Mouse (Mus musculus): Measurements from ENCODE around the gene Npas1.

The Npas1 gene

DNA sequence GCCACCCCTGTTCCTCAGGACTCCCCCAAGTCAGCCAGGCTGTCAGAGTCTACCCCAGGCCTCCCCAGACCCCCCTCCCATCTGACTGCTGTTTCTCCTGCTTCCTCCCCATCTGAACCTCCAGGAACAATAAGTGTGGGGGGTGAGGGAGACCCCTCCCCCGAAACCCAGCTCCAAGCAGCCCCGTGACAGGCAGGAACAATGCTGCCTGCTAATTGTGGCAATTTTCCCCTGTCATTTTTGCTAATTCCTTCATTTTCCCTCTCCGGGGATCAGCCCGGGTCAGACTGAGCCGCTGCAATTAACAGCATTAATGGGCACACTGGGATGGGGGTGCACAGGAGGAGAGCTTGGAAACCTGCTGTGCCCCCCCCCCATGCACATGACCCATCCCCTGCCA, 9.4 kb downstream of the Npas1 start:
- no peak for DNase-seq

DNA sequence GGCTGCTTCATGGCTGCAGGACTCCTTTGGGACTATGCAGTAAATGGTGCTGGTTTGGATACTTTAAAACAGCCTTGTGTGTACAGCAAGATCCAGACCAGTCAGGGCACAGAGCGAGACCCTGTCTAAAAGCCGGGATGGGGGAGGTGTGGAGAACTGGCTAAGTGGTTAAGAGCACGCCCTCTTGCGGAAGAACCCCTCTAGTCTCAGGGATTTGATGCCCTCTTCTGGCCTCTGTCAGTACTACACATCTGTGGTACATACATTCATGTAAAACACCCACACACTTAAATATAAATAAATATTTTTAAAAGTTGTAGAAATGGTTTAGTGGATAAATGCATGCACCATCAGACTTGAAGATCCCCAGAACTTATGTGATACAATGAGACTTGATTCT, 11.0 kb downstream of the Npas1 start:
- DNase-seq = no peak

DNA sequence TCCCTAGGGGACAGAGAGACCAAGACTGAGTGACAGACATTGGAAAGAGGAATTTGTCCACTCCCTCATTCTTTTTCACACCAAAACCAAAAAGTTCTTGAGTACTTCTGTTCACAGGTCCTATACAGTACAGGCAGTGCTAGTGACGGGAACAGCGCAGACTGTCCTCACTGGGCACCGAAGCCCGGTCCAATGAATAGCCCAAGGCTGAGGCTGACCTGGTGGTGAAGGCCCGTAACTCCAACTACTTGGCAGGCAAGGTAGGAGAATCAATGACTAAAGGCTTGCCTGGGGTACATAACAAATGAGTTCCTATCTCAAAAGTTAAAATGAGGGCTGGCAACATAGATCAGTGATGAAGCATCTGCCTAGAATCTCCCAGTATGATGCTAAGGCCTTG, 12.0 kb downstream of the Npas1 start:
- DNase-seq = no peak

DNA sequence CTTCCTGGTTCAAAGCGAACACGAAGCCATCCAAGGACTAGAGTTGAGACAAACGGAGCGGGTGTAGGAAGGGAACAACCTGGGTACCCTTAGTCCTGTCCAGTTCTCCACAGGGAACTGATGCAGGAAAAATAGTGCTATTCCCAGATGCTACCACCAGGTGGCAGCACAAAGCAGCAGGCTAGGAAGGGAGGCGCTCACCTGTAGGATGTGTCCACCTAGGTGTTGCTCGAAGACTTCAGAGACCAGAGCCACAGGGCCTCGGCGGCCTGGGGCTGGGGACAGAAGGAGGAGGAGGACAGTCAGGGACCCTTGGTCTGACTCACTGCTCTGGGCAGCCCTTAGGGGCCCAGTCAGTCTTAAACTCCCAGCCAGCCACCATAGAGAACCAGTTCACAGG, 12.4 kb downstream of the Npas1 start:
- DNase-seq = peak; percentile 62 to 75

DNA sequence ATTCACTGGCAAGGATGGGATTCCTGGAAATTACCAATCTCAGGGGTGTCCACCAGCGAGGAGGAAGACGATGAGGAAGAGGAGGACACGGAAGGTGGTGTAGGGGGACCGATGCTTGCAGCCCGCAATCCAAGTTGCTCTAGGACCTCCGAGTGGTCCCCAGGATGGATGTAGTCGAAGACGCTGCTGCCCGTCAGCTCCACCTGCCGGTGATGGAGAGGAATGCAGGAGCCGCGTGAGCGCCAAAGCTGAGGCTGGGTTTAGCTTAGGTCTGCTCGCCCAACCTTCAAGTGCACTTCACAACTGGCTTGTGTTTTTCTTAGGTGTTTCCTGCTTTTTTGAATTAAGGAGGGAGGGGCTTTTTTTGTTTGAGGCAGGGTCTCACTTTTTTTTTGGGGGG, 14.3 kb downstream of the Npas1 start:
- DNase-seq = peak; percentile 75 to 77

DNA sequence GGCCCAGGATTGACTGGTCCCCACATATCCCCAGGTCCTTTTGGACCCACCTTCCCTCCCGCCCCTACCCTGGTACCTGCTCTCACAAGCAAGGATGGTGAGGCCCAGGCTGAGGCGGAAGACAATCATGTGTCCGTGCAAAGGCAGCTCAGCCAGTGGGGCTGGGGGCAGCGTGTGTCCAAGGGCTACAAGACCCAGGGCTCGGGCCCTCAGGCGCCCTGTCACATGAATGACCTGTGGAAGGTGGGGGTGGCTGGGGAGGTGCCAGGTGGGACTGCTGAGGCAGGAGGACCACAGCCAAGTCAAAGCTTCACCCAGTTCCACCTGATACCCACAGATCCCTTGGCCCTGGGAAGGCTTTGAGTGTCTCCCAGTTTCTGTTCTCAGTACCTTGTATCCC, 15.8 kb downstream of the Npas1 start:
- DNase-seq = no peak

DNA sequence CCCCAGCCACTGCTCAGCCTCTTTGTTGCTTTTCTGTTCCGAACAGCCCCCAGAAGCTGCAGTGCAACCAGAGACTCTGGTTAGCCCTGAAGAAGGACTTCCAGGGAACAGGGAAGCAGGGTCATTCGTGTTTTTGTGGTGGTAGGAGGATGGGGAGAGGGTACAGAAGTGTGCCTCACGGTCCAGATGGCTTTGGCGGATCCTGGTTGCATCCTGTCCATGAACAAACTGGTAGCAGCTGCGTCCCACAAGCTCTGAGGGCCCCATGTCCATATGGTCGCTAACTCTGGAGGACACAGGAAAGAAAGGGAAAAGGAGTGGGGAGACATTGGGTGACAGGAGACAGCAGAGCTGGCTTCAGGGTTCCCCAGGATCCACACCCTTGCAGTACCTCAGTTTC, 16.4 kb downstream of the Npas1 start:
- DNase-seq = no peak

DNA sequence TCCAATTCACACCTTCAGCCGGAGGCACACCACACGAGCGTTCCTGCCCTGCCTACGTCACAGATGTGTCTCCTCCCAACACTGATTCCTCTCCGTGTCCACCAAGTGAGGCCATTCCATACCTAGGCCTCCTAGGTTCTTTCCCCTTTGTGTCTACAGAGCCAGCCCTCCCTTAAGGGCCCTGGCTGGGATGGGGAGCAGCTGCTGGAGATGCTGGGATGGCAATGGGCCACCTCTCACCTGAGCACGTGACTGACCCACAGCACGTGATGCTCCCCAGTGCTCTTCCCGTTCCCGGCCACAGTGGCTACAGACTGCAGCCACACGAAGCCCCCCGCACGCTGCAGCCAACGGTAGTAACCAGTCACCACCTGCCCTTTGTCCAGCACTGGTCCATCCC, 17.0 kb downstream of the Npas1 start:
- DNase-seq = no peak

DNA sequence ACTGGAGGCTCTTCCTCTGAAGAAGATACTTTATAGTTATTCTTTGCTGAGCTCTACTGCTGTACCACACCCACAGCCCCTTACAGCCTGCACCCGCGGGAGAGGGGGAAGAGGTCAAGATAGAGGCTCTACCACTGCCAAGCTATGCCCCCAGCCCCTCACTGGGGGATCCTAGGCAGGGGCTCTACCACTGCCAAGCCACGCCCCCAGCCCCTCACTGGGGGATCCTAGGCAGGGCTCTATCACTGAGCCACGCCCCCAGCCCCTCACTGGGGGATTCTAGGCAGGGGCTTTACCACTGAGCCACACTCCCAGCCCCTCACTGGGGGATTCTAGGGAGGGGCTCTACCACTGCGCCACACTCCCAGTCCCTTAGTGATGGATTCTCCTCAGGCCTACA, 21.2 kb downstream of the Npas1 start:
- DNase-seq = no peak

DNA sequence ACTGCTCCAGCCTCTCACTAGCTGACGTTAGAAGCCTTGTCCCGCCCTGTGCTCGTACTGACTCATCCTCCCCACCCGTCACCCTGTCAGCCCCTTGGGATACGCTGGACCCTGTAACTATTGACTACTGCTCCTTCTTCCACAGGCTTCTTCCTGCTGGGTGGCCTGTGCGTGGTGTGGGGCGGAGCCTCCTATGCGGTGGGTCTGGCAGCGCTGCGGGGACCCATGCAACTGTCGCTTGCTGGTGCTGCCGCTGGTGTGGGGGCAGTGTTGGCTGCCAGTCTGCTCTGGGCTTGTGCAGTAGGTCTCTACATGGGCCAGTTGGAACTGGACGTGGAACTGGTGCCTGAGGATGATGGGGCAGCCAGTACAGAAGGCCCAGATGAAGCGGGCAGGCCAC, 22.5 kb downstream of the Npas1 start:
- DNase-seq = no peak

DNA sequence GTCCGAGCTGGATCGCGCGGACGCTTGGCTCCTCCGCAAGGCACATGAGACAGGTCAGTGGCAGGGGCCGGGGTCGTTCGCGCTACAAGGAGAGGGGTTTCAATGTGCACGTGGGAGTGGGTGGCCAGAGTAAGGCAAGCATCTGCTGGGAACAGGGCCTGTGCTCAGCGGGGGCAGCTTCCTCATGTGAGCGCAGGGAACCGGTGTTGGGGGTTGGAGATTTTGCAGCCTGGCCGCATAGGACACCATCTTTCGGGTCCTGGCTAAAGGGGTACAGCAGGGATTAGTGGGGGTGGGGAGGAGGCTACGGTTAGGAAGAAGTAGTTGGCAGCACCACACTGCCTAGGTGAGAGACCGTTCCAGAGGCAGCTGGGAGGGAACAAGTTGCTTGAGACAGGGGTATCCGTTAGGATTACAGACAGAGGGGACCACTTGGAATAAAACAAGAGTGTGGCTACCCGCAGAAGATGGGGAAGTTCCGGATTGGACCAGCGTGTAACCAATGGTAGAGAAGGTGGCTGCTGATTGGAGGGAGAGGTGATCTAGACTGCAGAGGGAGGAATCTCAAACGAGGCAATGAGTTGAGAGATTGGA, 24.3 kb downstream of the Npas1 start:
- DNase-seq = peak; percentile 49 to 52

DNA sequence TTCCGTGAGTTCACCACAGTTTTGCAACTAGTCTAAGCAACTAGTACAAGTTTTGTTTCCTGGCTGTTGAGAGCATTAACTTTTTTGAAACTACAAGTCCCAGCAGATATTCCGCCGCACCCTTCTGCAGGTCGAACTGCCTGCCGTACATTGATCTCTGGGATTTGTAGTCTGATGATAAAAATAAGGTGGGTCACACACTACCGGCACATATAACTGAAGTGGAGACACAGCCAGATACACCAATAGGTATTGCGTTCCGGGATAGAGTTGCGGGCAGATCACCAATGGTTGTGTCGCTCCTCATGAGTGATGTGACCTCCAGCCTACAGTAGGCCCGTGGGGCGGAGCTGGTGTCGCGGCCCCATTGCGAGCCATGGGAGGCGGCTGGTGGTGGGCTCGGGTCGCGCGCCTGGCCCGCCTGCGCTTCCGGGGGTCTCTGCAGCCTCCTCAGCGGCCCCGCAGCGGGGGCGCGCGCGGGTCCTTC, 24.9 kb downstream of the Npas1 start, which contains the start of gene Tmem160:
Gene Tmem160 (plus strand): TSS at position 193 of the 487 bp plus-strand sequence.
- DNase-seq = peak; percentile 92 to 94

DNA sequence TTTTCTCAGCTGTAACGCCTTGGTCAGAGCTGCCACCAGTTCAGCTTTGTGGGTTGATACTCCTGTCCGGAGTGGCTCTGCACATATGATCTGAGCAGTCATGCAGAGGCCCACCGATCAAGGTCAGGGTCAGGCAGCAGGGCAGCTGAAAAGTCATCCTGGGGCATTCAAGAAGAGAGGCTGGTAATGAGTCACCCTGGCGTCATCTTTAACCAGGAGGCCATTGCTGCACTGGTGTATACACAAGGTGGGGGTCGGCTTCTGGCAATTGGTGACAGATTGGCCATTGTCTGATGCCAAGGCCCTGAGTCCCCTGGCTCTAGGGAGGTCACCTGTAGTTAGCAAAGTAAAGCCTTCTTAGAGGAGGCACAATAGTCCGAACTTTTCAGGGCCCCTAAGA, 25.9 kb downstream of the Npas1 start:
- DNase-seq = no peak

DNA sequence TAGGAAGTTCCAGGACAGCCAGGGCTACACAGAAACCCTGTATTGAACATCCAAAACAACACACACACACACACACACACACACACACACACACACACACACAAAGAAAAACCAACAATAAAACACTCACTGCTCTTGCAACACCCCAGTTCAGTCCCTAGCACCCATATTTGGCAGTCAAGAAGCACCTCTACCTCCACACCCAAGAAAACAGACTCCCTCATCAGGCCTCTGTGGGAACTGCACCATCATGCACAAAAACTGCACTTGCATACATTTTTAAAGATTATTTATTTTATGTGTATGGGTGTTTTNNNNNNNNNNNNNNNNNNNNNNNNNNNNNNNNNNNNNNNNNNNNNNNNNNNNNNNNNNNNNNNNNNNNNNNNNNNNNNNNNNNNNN, 36.3 kb downstream of the Npas1 start:
- DNase-seq = peak in 1 of 2 experiments; percentile 18

DNA sequence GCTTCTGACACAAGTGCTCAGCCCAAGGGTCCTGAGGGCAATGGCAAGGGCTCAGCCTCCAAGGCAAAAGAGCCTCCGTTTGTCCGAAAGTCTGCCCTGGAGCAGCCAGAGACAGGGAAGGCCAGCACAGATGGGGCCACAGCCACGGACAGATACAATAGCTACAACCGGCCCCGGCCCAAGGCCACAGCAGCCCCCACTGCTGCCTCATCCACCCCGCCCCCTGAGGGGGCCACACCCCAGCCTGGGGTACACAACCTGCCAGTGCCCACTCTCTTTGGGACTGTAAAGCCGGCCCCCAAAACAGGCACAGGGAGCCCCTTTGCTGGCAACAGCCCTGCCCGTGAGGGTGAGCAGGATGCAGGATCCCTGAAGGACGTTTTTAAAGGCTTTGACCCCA, 42.4 kb downstream of the Npas1 start:
- DNase-seq = no peak

DNA sequence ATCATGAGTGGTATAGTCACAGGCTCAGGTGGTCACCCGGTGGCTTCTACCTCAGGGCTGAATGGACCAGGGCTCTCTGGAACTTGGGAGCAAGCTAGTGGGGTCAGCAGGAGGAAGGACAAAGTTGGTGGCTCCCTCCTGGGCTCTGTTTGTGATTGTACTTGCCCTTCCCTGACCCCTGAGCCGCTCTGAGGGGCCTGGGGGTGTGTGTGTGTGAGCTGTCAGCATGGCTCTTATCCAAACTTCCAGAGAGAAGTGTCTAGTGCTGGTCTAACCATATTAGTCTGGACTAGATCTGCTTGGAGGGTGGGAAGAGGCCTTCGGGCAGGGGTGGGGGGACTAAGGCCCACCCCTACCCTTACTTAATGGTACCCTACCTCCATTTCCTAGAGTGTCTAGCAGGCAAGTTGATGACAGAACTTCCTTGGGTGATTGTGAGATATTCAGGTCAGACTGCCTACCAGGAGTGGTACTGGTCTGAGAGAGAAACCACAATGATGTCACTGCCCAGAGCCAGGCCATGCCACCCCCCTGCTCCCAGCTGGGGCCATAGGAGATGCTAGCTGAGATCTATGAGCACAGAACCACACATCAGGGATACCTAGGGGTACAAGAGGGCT, 44.1 kb downstream of the Npas1 start:
- DNase-seq = no peak

DNA sequence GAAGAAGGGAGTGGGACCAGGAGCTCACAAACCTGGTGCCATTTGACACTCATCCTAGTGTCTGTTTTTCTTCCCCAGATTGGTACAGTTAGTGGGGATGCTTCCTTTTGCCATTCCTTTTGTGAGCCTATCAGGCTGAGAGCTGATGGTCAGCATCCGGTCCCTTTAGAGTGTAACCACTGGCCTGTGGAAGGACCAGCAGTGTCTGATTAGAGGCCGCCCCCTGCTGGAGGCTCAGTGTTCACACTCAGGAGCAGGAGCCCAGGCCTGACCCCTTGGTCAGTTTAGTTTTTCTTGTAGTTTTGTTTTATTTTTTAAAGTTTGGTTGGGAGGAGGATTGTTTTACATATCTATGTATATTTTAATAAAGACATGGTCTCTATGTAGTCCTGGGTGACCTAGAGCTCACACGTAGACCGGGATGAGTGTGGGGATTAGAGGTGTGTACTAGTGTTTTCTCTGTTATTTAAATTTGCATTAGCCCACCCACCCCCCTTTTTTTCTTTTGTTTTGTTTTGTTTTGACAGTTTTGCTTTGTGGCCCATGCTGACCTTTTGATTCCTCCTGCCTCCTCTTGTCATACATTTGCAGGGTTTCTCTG, 51.3 kb downstream of the Npas1 start:
- DNase-seq = peak; percentile 82 to 87

DNA sequence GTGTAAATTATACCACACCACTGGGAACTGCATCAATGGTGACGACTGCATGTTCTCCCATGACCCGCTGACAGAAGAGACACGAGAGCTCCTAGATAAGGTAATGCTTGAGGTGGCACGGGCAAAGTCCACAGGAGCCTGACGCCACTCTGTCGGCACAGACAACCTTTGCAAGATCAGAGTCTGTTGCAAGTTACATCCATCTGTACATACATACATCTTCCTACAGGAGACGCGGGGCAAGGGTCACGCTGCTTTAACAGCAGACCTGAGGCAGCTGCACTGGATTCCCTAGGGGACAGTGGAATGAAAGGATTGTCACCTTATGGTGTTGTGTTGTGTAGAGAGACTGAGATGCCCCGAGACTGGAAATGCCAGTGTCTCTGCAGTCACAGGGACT, 51.8 kb downstream of the Npas1 start:
- no peak for DNase-seq

DNA sequence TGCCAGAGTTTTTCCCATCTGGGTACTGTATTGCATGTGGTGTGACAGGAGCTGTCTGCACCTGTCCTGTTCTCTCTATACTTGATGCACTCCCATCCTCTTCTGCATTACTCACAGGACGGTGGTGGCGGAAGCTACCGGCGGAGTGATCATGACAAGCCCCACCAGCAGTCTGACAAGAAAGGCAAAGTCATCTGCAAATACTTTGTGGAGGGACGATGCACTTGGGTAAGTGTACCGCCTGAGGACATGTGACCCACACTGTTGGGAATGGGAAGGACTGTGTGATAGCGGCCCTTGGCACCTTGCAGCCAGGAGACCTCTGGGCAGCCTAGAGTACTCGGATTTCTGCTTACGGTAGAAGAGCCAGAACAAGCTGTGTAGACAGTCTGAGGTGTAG, 53.8 kb downstream of the Npas1 start:
- DNase-seq = no peak

DNA sequence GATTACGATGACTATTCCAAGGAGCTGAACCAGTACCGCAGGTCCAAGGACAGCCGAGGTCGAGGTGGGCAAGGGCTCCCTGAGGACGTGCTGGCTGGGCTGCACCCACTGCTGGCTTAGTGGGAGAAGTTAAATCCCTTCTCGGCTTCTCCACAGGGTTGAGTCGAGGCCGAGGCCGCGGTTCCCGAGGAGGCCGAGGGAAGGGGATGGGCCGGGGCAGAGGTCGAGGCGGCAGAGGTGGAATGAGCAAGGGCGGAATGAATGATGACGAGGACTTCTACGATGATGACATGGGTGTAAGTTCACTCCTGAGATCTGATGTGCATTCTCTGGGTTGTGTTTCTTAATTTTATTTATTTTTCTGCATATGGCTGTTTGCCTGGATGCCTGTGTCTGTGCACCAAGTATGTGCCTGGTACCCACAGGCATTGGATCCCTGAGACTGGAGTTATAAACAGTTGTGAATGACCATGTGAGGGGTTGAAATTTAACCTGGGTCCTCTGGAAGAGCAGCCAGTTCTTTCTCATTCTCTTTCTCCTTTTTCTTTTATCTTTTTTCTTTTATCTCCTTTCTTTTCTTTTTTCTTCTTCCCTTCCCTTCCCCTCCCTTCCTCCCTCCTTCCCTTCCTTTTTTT, 55.2 kb downstream of the Npas1 start:
- no peak for DNase-seq

DNA sequence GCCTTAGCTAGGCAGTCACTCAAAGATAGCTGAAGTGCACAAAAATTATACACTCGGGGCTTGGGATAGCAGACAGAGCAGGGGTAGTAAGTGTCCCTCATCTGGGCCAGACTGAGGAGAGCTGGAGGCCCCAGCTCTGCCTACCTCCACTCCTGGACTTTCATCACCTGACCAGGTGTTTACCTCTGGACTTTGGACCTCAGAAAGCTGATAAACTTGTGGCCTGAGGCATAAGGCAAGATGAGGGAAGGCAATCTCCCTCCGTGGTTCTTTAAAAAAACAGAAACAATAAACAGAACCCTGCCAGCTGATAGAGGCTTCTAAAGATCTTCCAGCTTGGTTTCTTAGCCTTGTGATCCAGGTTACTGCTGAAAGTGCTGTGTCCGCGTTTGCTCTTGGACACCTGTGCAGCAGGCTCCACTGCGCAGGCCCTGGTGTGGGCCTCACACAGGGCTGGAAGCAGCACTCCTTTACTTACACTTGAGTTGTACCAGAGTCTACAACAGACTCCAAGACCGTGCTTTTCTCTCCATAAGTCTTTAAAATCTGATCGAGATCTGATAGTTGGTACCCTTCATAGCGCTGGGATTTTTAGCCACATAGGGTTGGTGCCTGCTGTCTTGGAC, 56.9 kb downstream of the Npas1 start:
- DNase-seq = no peak

DNA sequence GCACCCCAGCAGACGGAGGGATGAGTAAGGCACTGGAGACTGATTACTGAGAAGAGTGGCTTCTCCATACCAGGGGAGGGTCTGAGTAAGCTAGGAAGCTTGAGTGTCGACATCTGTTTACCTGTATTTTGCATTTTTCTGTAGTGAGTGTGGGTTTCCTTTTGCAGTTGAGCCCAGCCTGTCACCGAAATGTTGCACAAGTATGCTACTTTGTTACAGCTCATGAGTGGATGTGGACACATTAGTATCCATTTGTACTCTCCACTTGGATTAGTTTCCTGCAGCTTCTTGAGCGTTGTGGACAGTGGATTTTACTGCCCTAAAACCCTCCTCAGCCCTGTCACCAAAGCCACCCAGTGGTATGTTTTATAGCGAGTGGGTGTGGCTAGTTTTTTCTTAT, 58.8 kb downstream of the Npas1 start:
- no peak for DNase-seq

DNA sequence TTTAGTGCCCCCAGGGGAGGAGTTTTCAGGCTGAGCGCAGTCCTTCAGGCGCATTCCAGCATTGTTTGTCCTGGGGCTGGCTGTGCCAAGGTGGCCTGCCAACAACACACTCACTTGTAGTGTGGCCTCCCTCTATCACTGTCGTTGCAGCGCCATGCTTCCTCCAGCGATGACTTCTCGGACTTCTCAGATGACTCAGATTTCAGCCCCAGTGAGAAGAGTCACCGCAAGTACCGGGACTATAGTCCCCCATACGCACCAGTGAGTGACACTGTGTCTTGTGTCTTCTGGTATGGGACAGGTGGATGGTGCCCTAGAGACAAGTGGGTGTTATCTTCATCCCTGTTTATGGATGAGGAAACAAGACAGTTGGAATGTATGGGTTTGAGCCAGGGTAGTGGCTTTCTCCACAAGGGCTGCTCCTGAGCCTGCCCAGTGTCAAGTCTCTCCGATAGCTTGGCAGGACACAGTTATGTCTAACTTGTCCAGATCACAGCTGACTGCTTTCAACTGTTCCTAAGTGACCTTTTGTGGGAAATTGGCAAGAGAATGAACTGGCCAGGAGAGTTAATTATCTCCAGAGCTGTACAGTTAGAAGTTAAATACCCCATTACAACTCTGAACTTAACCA, 60.3 kb downstream of the Npas1 start:
- DNase-seq = peak; percentile 69 to 81

All from lung, adult 18-20 months (tissue).